Mouse (Mus musculus) midbrain, embryonic 15.5 days (tissue): ENCODE results near the gene Trim47. TPM values are rescaled to one million over a fixed set of nuclear protein-coding genes. Genes with fewer than 3 reads are reported as not detected.

Experiments used
- ATAC-seq: fragments of 200-750 bp; cut with Nextera tagmentation; replicated peaks from 2 replicates; pipeline ENCODE4 v1.8.0; 2017; ENCODE audit warnings: moderate TSS enrichment
- H3K27ac ChIP-seq: fragments of 300-500 bp; sonication (generic); 2 replicates; pipeline ENCODE4 v1.5.1; 2015; ENCODE audit warnings: mild to moderate bottlenecking, inconsistent platforms
- H3K27me3 ChIP-seq: fragments of 300-500 bp; sonication (generic); replicated peaks from 2 replicates; pipeline ENCODE4 v1.6.1; 2015; ENCODE audit warnings: inconsistent platforms
- H3K36me3 ChIP-seq: fragments of 300-500 bp; sonication (generic); replicated peaks from 2 replicates; pipeline ENCODE4 v1.6.1; 2015; ENCODE audit warnings: inconsistent platforms
- H3K4me1 ChIP-seq: fragments of 300-500 bp; sonication (generic); 2 replicates; pipeline ENCODE4 v1.6.1; 2015; ENCODE audit warnings: inconsistent platforms
- H3K4me2 ChIP-seq: fragments of 300-500 bp; sonication (generic); 2 replicates; pipeline ENCODE4 v1.6.1; 2015; ENCODE audit warnings: inconsistent platforms, mild to moderate bottlenecking, moderate library complexity
- H3K4me3 ChIP-seq: fragments of 300-500 bp; sonication (generic); 2 replicates; pipeline ENCODE4 v1.5.1; 2015; ENCODE audit warnings: mild to moderate bottlenecking, inconsistent platforms
- H3K9ac ChIP-seq: fragments of 300-500 bp; sonication (generic); 2 replicates; pipeline ENCODE4 v1.6.1; 2015; ENCODE audit warnings: mild to moderate bottlenecking, inconsistent platforms
- H3K9me3 ChIP-seq: fragments of 300-500 bp; sonication (generic); 2 replicates; pipeline ENCODE4 v1.6.1; 2016; ENCODE audit warnings: inconsistent platforms
- WGBS: fragments of 180-500 bp; shearing (Covaris S2); methylation state at CpG from one replicate; pipeline ENCODE4 v1.1.7; 2015; ENCODE audit warnings: mixed read lengths; 5-methylcytosine and 5-hydroxymethylcytosine counted together
- polyA plus RNA-seq: library from polyadenylated mRNA; unstranded; fragments of >200 nt; fragmentation: Nextera tagmentation; extraction: Ambion mirVana; gene quantifications from 2 replicates; pipeline ENCODE4 v1.2.1, GENCODE M21; 2015

Trim47 gene
- polyA plus RNA-seq, 1 experiment from 2014 or later, result 10.5 TPM

DNA sequence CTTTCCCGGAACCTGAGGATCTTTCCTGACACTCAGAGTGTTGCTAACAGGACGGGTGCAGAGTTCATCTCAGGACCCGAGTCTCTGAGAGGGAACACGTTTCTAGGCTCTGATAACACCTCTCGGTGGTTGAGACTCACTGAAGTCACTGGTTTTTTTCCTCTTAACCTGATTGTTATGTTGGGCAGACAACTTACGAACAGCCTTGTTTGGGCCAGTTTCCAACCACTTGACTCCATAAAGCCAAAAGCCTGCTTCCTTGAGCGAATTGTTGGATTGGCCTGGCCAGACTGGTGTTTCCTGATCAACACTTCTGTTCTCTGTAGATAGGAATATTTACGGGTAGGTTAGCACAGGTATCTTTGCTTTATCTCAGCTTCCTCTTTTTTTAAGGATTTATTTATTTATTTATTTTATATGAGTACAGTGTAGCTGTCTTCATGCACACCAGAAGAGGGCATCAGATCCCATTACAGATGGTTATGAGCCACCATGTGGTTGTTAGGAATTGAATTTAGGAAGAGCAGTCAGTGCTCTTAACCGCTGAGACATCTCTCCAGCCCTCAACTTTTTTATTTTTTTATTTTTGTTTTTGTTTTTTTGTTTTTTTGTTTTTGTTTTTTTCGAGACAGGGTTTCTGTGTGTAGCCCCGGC is 38.1 kb downstream of the Trim47 start:
- H3K4me2 ChIP-seq, result no peak overlapping the region
- no peak overlapping the region for H3K4me3 ChIP-seq
- H3K9ac ChIP-seq, result no peak overlapping the region
- ATAC-seq, result no peak
- no peaks in the 10 kb centered on the region for H3K27me3 ChIP-seq
- H3K4me1 ChIP-seq, result peaks cover 17% of the 10 kb centered on the region
- WGBS, result 88% methylated on average over 11 of the region's 11 CpGs
- H3K9me3 ChIP-seq, result no peaks in the 10 kb centered on the region
- H3K36me3 ChIP-seq, result peaks cover under 1% of the 10 kb centered on the region; the same call in 1 of the 2 replicates
- no peak overlapping the region for H3K27ac ChIP-seq

GRCm38 (mm10) chr11:116088188-116088587 is 38.8 kb downstream of the Trim47 start:
- no peaks in the 10 kb centered on the region for H3K9me3 ChIP-seq
- WGBS, result 91% methylated on average over 8 of the region's 8 CpGs

GRCm38 (mm10) chr11:116087194-116088130 is 39.5 kb downstream of the Trim47 start:
- 3% methylated on average over 31 of the region's 31 CpGs for WGBS
- H3K9me3 ChIP-seq, result no peaks in the 10 kb centered on the region
- H3K4me3 ChIP-seq, result peak overlapping the region; percentile 50
- peak overlapping the region; percentile 56 for H3K4me2 ChIP-seq
- peaks cover 17% of the 10 kb centered on the region for H3K4me1 ChIP-seq
- H3K27me3 ChIP-seq, result no peaks in the 10 kb centered on the region
- peak; percentile 84 for ATAC-seq
- peak overlapping the region; percentile 17 for H3K9ac ChIP-seq
- peak overlapping the region; percentile 77 for H3K27ac ChIP-seq
- H3K36me3 ChIP-seq, result peaks cover 10% of the 10 kb centered on the region; the same call in 1 of the 2 replicates

More at GRCm38 (mm10) chr11:116088188-116088587, 38.8 kb downstream of the Trim47 start:
- Histone ChIP-seq H3K27me3 (no peaks in the 10 kb centered on the region), H3K27ac (no peak overlapping the region), H3K4me3 (no peak overlapping the region), H3K36me3 (peaks cover 7% of the 10 kb centered on the region; the same call in 1 of the 2 replicates), H3K4me1 (peaks cover 17% of the 10 kb centered on the region), H3K9ac (no peak overlapping the region), H3K4me2 (peak overlapping the region; percentile 56; the same call in 1 of the 2 replicates)
- no peak for ATAC-seq

GRCm38 (mm10) chr11:116086258-116087193 is 40.5 kb downstream of the Trim47 start, which contains the start of gene Wbp2:
TSS of gene Wbp2 (minus strand) at chr11:116086995.
- Histone ChIP-seq H3K27ac (peak within 1 kb of the TSS; percentile 82), H3K9ac (peak within 1 kb of the TSS; percentile 33)

GRCm38 (mm10) chr11:116084166-116084565 is 42.8 kb downstream of the Trim47 start:
- ATAC-seq, result no peak
- 92% methylated on average over 6 of the region's 6 CpGs for WGBS
- Histone ChIP-seq H3K4me3 (no peak overlapping the region), H3K9me3 (no peaks in the 10 kb centered on the region), H3K4me2 (no peak overlapping the region), H3K27ac (no peak overlapping the region), H3K27me3 (no peaks in the 10 kb centered on the region), H3K36me3 (peaks cover 33% of the 10 kb centered on the region), H3K4me1 (peaks cover 18% of the 10 kb centered on the region), H3K9ac (no peak overlapping the region)

More at GRCm38 (mm10) chr11:116086258-116087193, 40.5 kb downstream of the Trim47 start, which contains the start of gene Wbp2:
- no peaks in the 10 kb centered on the region for H3K27me3 ChIP-seq
- 4% methylated on average over 39 of the region's 43 CpGs for WGBS
- H3K4me1 ChIP-seq, result peaks cover 17% of the 10 kb centered on the region
- H3K4me3 ChIP-seq, result peak within 1 kb of the TSS; percentile 50
- peak; percentile 97 for ATAC-seq
- no peaks in the 10 kb centered on the region for H3K9me3 ChIP-seq
- peak within 1 kb of the TSS; percentile 56 for H3K4me2 ChIP-seq
- peaks cover 14% of the 10 kb centered on the region; the same call in 1 of the 2 replicates for H3K36me3 ChIP-seq

DNA sequence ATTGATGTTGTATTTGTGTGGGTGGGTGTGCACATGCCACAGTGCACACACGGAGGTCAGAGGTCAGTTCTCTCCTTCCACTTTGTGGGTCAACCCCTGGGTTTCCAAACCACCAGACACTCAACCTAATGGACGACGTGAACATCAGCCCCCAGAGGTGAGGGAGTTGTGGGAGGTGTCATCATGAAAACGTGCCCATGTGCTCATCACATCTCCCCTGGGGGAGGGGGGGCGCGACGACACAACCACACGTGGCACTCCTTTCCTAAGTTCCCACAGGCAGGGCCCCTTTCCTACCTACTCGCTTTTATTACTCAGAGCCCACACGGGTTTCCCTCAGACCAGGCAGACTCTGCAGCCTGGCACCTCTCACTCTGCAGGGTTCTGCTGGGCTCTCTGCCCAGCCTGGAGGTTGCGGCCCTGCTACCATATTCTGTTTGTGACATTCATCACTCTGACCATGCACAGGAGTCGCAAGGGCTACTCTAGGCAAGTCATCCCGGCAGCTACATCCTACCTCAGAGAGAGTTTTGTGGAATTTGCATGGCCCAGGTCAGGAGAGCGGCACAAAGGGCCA is 43.8 kb downstream of the Trim47 start:
- Histone ChIP-seq H3K9ac (no peak overlapping the region), H3K4me3 (no peak overlapping the region), H3K4me2 (no peak overlapping the region), H3K36me3 (peaks cover 36% of the 10 kb centered on the region), H3K9me3 (no peaks in the 10 kb centered on the region), H3K4me1 (peaks cover 28% of the 10 kb centered on the region), H3K27ac (no peak overlapping the region), H3K27me3 (no peaks in the 10 kb centered on the region)
- WGBS, result 91% methylated on average over 14 of the region's 14 CpGs
- ATAC-seq, result no peak

GRCm38 (mm10) chr11:116081081-116081480 is 45.9 kb downstream of the Trim47 start:
- Histone ChIP-seq H3K9ac (no peak overlapping the region), H3K36me3 (peaks cover 36% of the 10 kb centered on the region), H3K4me3 (no peak overlapping the region), H3K9me3 (no peaks in the 10 kb centered on the region), H3K4me2 (no peak overlapping the region), H3K27ac (no peak overlapping the region), H3K27me3 (no peaks in the 10 kb centered on the region), H3K4me1 (peaks cover 23% of the 10 kb centered on the region)
- no peak for ATAC-seq
- WGBS, result 76% methylated on average over 6 of the region's 6 CpGs

GRCm38 (mm10) chr11:116079511-116079910 is 47.5 kb downstream of the Trim47 start:
- peaks cover 13% of the 10 kb centered on the region for H3K4me1 ChIP-seq
- WGBS, result 77% methylated on average over 10 of the region's 10 CpGs
- H3K4me3 ChIP-seq, result no peak overlapping the region
- no peak overlapping the region for H3K27ac ChIP-seq
- ATAC-seq, result no peak
- no peaks in the 10 kb centered on the region for H3K9me3 ChIP-seq
- peaks cover 36% of the 10 kb centered on the region for H3K36me3 ChIP-seq
- H3K4me2 ChIP-seq, result no peak overlapping the region
- no peak overlapping the region for H3K9ac ChIP-seq
- no peaks in the 10 kb centered on the region for H3K27me3 ChIP-seq

GRCm38 (mm10) chr11:116078676-116079320 is 48.2 kb downstream of the Trim47 start:
- 17% methylated on average over 10 of the region's 10 CpGs for WGBS

DNA sequence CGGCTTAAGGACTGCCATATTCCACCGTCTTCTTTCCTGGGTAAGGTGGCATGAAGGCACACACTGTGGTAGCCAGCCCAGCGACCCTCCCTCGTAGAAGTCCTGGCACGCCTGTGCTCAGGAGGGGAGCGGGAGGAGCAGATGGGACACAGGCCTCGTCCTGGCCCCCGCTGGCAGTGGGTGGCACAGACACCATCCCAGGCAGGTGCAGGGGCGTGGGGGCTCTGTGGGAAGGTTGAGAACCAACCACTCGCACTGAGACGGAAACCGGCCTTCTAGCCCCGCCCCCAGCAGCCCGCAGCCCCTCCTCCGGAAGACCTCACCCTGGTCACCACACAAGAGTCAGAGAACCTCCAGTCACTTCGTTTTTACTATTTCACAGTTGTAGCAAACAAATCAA is 48.8 kb downstream of the Trim47 start:
- peaks cover 13% of the 10 kb centered on the region for H3K4me1 ChIP-seq
- H3K36me3 ChIP-seq, result peaks cover 29% of the 10 kb centered on the region
- H3K9ac ChIP-seq, result peak overlapping the region; percentile 45
- H3K27me3 ChIP-seq, result no peaks in the 10 kb centered on the region
- peak overlapping the region; percentile 55; the same call in 1 of the 2 replicates for H3K27ac ChIP-seq
- 9% methylated on average over 15 of the region's 16 CpGs for WGBS
- ATAC-seq, result peak; percentile 51; the same call in 1 of the 2 replicates
- H3K4me3 ChIP-seq, result peak overlapping the region; percentile 23
- H3K4me2 ChIP-seq, result peak overlapping the region; percentile 49
- no peaks in the 10 kb centered on the region for H3K9me3 ChIP-seq

More at GRCm38 (mm10) chr11:116078676-116079320, 48.2 kb downstream of the Trim47 start:
- H3K4me1 ChIP-seq, result peaks cover 13% of the 10 kb centered on the region
- ATAC-seq, result no peak
- H3K9me3 ChIP-seq, result no peaks in the 10 kb centered on the region
- H3K9ac ChIP-seq, result no peak overlapping the region
- H3K27ac ChIP-seq, result no peak overlapping the region
- no peak overlapping the region for H3K4me3 ChIP-seq
- H3K36me3 ChIP-seq, result peaks cover 34% of the 10 kb centered on the region
- H3K27me3 ChIP-seq, result no peaks in the 10 kb centered on the region
- H3K4me2 ChIP-seq, result peak overlapping the region; percentile 49; the same call in 1 of the 2 replicates
